Mouse (Mus musculus) heart, embryonic 14.5 days (tissue): ENCODE results near the gene Frrs1. TPM values are rescaled to one million over a fixed set of nuclear protein-coding genes. Genes with fewer than 3 reads are reported as not detected.

Experiments
- ATAC-seq: fragments of 200-750 bp; cut with Nextera tagmentation; 2 replicates; pipeline ENCODE4 v1.8.0; 2017; ENCODE audit warnings: low read depth, moderate TSS enrichment; ENCODE audit not compliant: insufficient number of reproducible peaks, insufficient read depth, low FRiP score
- H3K27ac ChIP-seq, 2 experiments: fragments of 200-500 bp in 1 of 2; fragments of 300-500 bp in 1 of 2; sonication (generic) in 1 of 2; replicated peaks in 1 of 2; 2 replicates each; pipeline ENCODE4 v1.5.1; 2012 to 2014; ENCODE audit warnings: low read depth in 2 of 2, low read length in 2 of 2, control low read depth in 1 of 2, mild to moderate bottlenecking in 1 of 2, mixed read lengths in 1 of 2; ENCODE audit not compliant: control insufficient read depth in 1 of 2, insufficient read depth in 1 of 2
- H3K27me3 ChIP-seq: fragments of 300-500 bp; sonication (generic); 2 replicates; pipeline ENCODE4 v1.6.1; 2014; ENCODE audit warnings: mild to moderate bottlenecking, low read length, control low read depth; ENCODE audit not compliant: control insufficient read depth, insufficient read depth
- H3K36me3 ChIP-seq: fragments of 300-500 bp; sonication (generic); 2 replicates; pipeline ENCODE4 v1.6.1; 2014; ENCODE audit warnings: mild to moderate bottlenecking, control low read depth, low read length, mixed read lengths; ENCODE audit not compliant: control insufficient read depth, insufficient read depth
- H3K4me1 ChIP-seq, 2 experiments: fragments of 200-500 bp in 1 of 2; fragments of 300-500 bp in 1 of 2; sonication (generic) in 1 of 2; 2 replicates each; pipeline ENCODE4 v1.6.1; 2012 to 2014; ENCODE audit warnings: low read length in 2 of 2, control low read depth in 1 of 2, mixed read lengths in 1 of 2; ENCODE audit not compliant: control insufficient read depth in 2 of 2, insufficient read depth in 2 of 2
- H3K4me2 ChIP-seq: fragments of 300-500 bp; sonication (generic); 2 replicates; pipeline ENCODE4 v1.6.1; 2014; ENCODE audit warnings: mild to moderate bottlenecking, low read length
- H3K4me3 ChIP-seq, 2 experiments: fragments of 200-500 bp in 1 of 2; fragments of 300-500 bp in 1 of 2; sonication (generic) in 1 of 2; 2 replicates each; pipeline ENCODE4 v1.5.1; 2012 to 2014; ENCODE audit warnings: low read length in 2 of 2, mild to moderate bottlenecking in 2 of 2, control low read depth in 1 of 2, low read depth in 1 of 2, moderate library complexity in 1 of 2; ENCODE audit not compliant: control insufficient read depth in 1 of 2, insufficient read depth in 1 of 2
- H3K9ac ChIP-seq: fragments of 300-500 bp; sonication (generic); 2 replicates; pipeline ENCODE4 v1.6.1; 2014; ENCODE audit warnings: mild to moderate bottlenecking, low read length
- H3K9me3 ChIP-seq: fragments of 300-500 bp; sonication (generic); 2 replicates; pipeline ENCODE4 v1.6.1; 2016; ENCODE audit warnings: low read length, control low read depth; ENCODE audit not compliant: control insufficient read depth
- WGBS: fragments of 180-500 bp; shearing (Covaris S2); extraction: QIAGEN DNeasy Blood & Tissue Kit; methylation state at CpG from one replicate; pipeline ENCODE4 v1.1.7; 2014; 5-methylcytosine and 5-hydroxymethylcytosine counted together
- polyA plus RNA-seq: library from polyadenylated mRNA; unstranded; fragments of >200 nt; fragmentation: Nextera tagmentation; extraction: Ambion mirVana; gene quantifications from 2 replicates; pipeline ENCODE4 v1.2.1, GENCODE M21; 2014

Gene Frrs1
- polyA plus RNA-seq, 1 experiment from 2014 or later: 24.7 TPM

DNA sequence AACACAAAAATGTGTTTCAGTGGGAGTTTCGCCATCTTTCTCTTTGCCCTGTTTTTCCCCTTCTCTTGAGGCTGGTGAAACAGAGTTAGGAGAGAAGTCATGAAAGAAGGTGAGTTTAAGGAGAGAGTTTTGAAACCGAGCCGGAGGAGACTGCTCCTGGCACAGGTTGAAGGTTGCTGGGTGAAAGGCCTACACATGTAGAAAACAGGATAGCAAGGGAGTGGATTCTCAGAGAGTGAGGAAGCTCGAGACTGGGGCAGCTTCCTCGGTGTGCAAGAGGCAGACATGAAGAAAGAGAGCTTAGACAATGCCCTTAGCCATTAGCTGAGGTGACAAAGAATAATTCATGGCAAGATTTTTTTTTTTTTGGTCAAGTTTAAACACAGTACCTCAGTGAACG, 94.1 kb downstream of the Frrs1 start:
- ATAC-seq: no peak
- H3K9ac ChIP-seq: no peak overlapping the region
- 81% methylated on average over 6 of the region's 6 CpGs for WGBS
- H3K4me3 ChIP-seq: no peak overlapping the region
- H3K27ac ChIP-seq: no peak overlapping the region
- H3K4me2 ChIP-seq: no peak overlapping the region
- H3K27me3 ChIP-seq: no peaks in the 10 kb centered on the region
- H3K4me1 ChIP-seq: peaks cover 0 to 3% of the 10 kb centered on the region in 2 experiments; a peak in 1 of 4 replicates
- H3K9me3 ChIP-seq: no peaks in the 10 kb centered on the region
- H3K36me3 ChIP-seq: no peaks in the 10 kb centered on the region

DNA sequence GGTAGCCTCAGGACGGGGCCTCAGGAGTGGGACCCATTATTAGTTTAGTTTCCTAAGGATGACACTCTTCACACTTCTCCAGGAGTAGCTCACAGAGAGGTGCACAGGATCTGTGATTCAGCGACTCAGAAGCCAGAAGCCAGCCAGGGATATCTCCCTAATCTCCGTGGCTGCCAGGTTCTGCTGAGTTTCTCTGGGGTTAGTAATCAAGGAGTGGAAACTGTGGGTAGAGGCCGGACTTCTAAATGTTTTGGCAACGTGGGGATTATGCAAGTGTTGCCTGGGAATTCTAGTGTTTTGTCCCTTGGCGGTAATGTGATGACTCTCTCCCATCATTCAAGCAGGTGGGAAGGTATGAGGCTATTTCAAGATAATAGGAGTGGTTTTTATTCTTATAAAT, 95.8 kb downstream of the Frrs1 start:
- no peak overlapping the region for H3K4me3 ChIP-seq
- no peaks in the 10 kb centered on the region for H3K9me3 ChIP-seq
- no peak for ATAC-seq
- no peak overlapping the region for H3K4me2 ChIP-seq
- H3K36me3 ChIP-seq: no peaks in the 10 kb centered on the region
- WGBS: 52% methylated on average over 6 of the region's 6 CpGs
- no peak overlapping the region for H3K27ac ChIP-seq
- H3K9ac ChIP-seq: no peak overlapping the region
- no peaks in the 10 kb centered on the region for H3K27me3 ChIP-seq
- peaks cover 0 to 3% of the 10 kb centered on the region in 2 experiments; a peak in 1 of 4 replicates for H3K4me1 ChIP-seq

Other genes starting within 250 kb of the Frrs1 start
- 18.7 and 22.3 TPM in 2 replicates for gene Trmt13, start 244.9 kb upstream of the Frrs1 start, polyA plus RNA-seq
- 61.6 and 62.2 TPM in 2 replicates for gene Mfsd14a, start 196.8 kb upstream of the Frrs1 start, polyA plus RNA-seq
- gene Gm43191, start 178.2 kb upstream of the Frrs1 start, polyA plus RNA-seq: not detected in 2 replicates
- 11.6 and 13.8 TPM in 2 replicates for gene Slc35a3, start 146.6 kb upstream of the Frrs1 start, polyA plus RNA-seq
- gene Agl, start 51.3 kb upstream of the Frrs1 start, polyA plus RNA-seq: 121 and 135 TPM in 2 replicates
- gene 4930455H04Rik, start 108.8 kb downstream of the Frrs1 start, polyA plus RNA-seq: not detected in 2 replicates
- 17.7 and 18.6 TPM in 2 replicates for gene Palmd, start 109.5 kb downstream of the Frrs1 start, polyA plus RNA-seq